Mouse (Mus musculus) hindbrain, embryonic 14.5 days (tissue): ENCODE measurements around the gene Neurl4. TPM values are rescaled to one million over a fixed set of nuclear protein-coding genes. Genes with fewer than 3 reads are reported as not detected.
A peak's percentile ranks its signal among the peaks of the same experiment; 100 is the strongest.

Source experiments
- ATAC-seq: fragments of 200-750 bp; cut with Nextera tagmentation; 2 replicates; pipeline ENCODE4 v1.8.0; 2017; ENCODE audit warnings: moderate number of reproducible peaks, mild to moderate bottlenecking, moderate TSS enrichment, moderate library complexity; ENCODE audit not compliant: low FRiP score
- DNase-seq: peaks from one replicate; pipeline ENCODE4 v3.0.0-alpha.2; 2015; ENCODE audit warnings: low spot score
- H3K27ac ChIP-seq: fragments of 300-500 bp; sonication (generic); 2 replicates; pipeline ENCODE4 v1.5.1; 2014; ENCODE audit warnings: mild to moderate bottlenecking, moderate library complexity
- H3K27me3 ChIP-seq: fragments of 300-500 bp; sonication (generic); 2 replicates; pipeline ENCODE4 v1.6.1; 2014; ENCODE audit warnings: mild to moderate bottlenecking, low read length, mixed read lengths; ENCODE audit not compliant: control insufficient read depth, insufficient read depth
- H3K36me3 ChIP-seq: fragments of 300-500 bp; sonication (generic); replicated peaks from 2 replicates; pipeline ENCODE4 v1.6.1; 2014; ENCODE audit not compliant: control insufficient read depth, insufficient read depth
- H3K4me1 ChIP-seq: fragments of 300-500 bp; sonication (generic); replicated peaks from 2 replicates; pipeline ENCODE4 v1.6.1; 2014; ENCODE audit warnings: antibody characterized with exemption, low read length, mixed read lengths; ENCODE audit not compliant: control insufficient read depth, insufficient read depth
- H3K4me2 ChIP-seq: fragments of 300-500 bp; sonication (generic); replicated peaks from 2 replicates; pipeline ENCODE4 v1.6.1; 2014; ENCODE audit warnings: mild to moderate bottlenecking, moderate library complexity
- H3K4me3 ChIP-seq: fragments of 300-500 bp; sonication (generic); replicated peaks from 2 replicates; pipeline ENCODE4 v1.5.1; 2014; ENCODE audit warnings: mild to moderate bottlenecking, low read length
- H3K9ac ChIP-seq: fragments of 300-500 bp; sonication (generic); 2 replicates; pipeline ENCODE4 v1.6.1; 2014
- H3K9me3 ChIP-seq: fragments of 300-500 bp; sonication (generic); 2 replicates; pipeline ENCODE4 v1.6.1; 2016; ENCODE audit warnings: low read length; ENCODE audit not compliant: control insufficient read depth
- WGBS: fragments of 180-500 bp; shearing (Covaris S2); extraction: QIAGEN DNeasy Blood & Tissue Kit; methylation state at CpG from one replicate; pipeline ENCODE4 v1.1.7; 2014; 5-methylcytosine and 5-hydroxymethylcytosine counted together
- polyA plus RNA-seq: library from polyadenylated mRNA; unstranded; fragments of >200 nt; fragmentation: Nextera tagmentation; extraction: Ambion mirVana; gene quantifications from 2 replicates; pipeline ENCODE4 v1.2.1, GENCODE M21; 2014

Neurl4 gene
- polyA plus RNA-seq, 1 experiment from 2014 or later: 28.1 TPM

GRCm38 (mm10) chr11:69886907-69887635 lies 13.8 kb upstream of the Neurl4 start:
- no peak for DNase-seq
- Histone ChIP-seq H3K4me1 (no peaks in the 10 kb centered on the region), H3K4me2 (no peak overlapping the region), H3K36me3 (no peaks in the 10 kb centered on the region), H3K9me3 (no peaks in the 10 kb centered on the region), H3K9ac (no peak overlapping the region), H3K27me3 (peaks cover 4% of the 10 kb centered on the region; the same call in 1 of the 2 replicates), H3K27ac (no peak overlapping the region), H3K4me3 (no peak overlapping the region)
- 75% methylated on average over 8 of the region's 8 CpGs for WGBS
- no peak for ATAC-seq

GRCm38 (mm10) chr11:69891482-69891881 lies 9.4 kb upstream of the Neurl4 start:
- Histone ChIP-seq H3K27ac (no peak overlapping the region), H3K9me3 (no peaks in the 10 kb centered on the region), H3K36me3 (no peaks in the 10 kb centered on the region), H3K27me3 (no peaks in the 10 kb centered on the region), H3K4me3 (no peak overlapping the region), H3K4me2 (no peak overlapping the region), H3K9ac (no peak overlapping the region), H3K4me1 (no peaks in the 10 kb centered on the region)
- DNase-seq (no peak), ATAC-seq (no peak)
- WGBS: 67% methylated on average over 4 of the region's 4 CpGs

GRCm38 (mm10) chr11:69894671-69895070 lies 6.2 kb upstream of the Neurl4 start:
- H3K9ac ChIP-seq: no peak overlapping the region
- 82% methylated on average over 5 of the region's 5 CpGs for WGBS
- DNase-seq (no peak), ATAC-seq (no peak)
- H3K27ac ChIP-seq: no peak overlapping the region
- no peaks in the 10 kb centered on the region for H3K36me3 ChIP-seq
- H3K9me3 ChIP-seq: no peaks in the 10 kb centered on the region
- H3K27me3 ChIP-seq: no peaks in the 10 kb centered on the region
- no peak overlapping the region for H3K4me3 ChIP-seq
- H3K4me1 ChIP-seq: peaks cover 12% of the 10 kb centered on the region
- H3K4me2 ChIP-seq: no peak overlapping the region

GRCm38 (mm10) chr11:69895291-69895690 lies 5.6 kb upstream of the Neurl4 start, which contains the start of gene Acap1:
Gene Acap1, minus strand, starts transcription at chr11:69895539.
- ATAC-seq: no peak
- H3K27ac ChIP-seq: no peak within 1 kb of the TSS
- WGBS: 78% methylated on average over 4 of the region's 4 CpGs

GRCm38 (mm10) chr11:69899870-69900269 lies 1.0 kb upstream of the Neurl4 start:
- H3K4me3 ChIP-seq: peak overlapping the region; percentile 93
- DNase-seq: no peak
- H3K4me1 ChIP-seq: peaks cover 29% of the 10 kb centered on the region
- peaks cover 13% of the 10 kb centered on the region for H3K36me3 ChIP-seq
- peak overlapping the region; percentile 99 for H3K9ac ChIP-seq
- no peaks in the 10 kb centered on the region for H3K27me3 ChIP-seq
- no peaks in the 10 kb centered on the region for H3K9me3 ChIP-seq
- H3K27ac ChIP-seq: peak overlapping the region; percentile 99
- H3K4me2 ChIP-seq: peak overlapping the region; percentile 98
- WGBS: 28% methylated on average over 4 of the region's 4 CpGs
- ATAC-seq: no peak

More at GRCm38 (mm10) chr11:69895291-69895690, 5.6 kb upstream of the Neurl4 start, which contains the start of gene Acap1:
- no peaks in the 10 kb centered on the region for H3K9me3 ChIP-seq
- H3K4me2 ChIP-seq: no peak within 1 kb of the TSS
- no peak for DNase-seq
- no peaks in the 10 kb centered on the region for H3K27me3 ChIP-seq
- H3K4me1 ChIP-seq: peaks cover 16% of the 10 kb centered on the region
- no peak within 1 kb of the TSS for H3K4me3 ChIP-seq
- H3K9ac ChIP-seq: no peak within 1 kb of the TSS
- H3K36me3 ChIP-seq: no peaks in the 10 kb centered on the region

GRCm38 (mm10) chr11:69901406-69901846 lies 554 bp downstream of the Neurl4 start:
- under 1% methylated on average over 42 of the region's 42 CpGs for WGBS
- peak; percentile 83 for ATAC-seq
- Histone ChIP-seq H3K4me2 (peak overlapping the region; percentile 98), H3K36me3 (peaks cover 29% of the 10 kb centered on the region), H3K4me1 (peaks cover 29% of the 10 kb centered on the region), H3K9ac (peak overlapping the region; percentile 99), H3K4me3 (peak overlapping the region; percentile 93), H3K27ac (peak overlapping the region; percentile 99), H3K27me3 (no peaks in the 10 kb centered on the region), H3K9me3 (no peaks in the 10 kb centered on the region)
- DNase-seq: peak; percentile 95

GRCm38 (mm10) chr11:69901993-69902392 lies 1.1 kb downstream of the Neurl4 start:
- Histone ChIP-seq H3K9ac (peak overlapping the region; percentile 99), H3K27ac (peak overlapping the region; percentile 99), H3K4me1 (peaks cover 29% of the 10 kb centered on the region), H3K36me3 (peaks cover 34% of the 10 kb centered on the region), H3K4me2 (peak overlapping the region; percentile 98), H3K27me3 (no peaks in the 10 kb centered on the region), H3K9me3 (no peaks in the 10 kb centered on the region), H3K4me3 (peak overlapping the region; percentile 93)
- no peak for DNase-seq
- WGBS: under 1% methylated on average over 38 of the region's 39 CpGs
- 0 out of 2 replicates have a peak, but pooled peaks have one; percentile 0 for ATAC-seq

- WGBS: 81% methylated on average over 13 of the region's 13 CpGs
- Histone ChIP-seq H3K27ac (no peak overlapping the region), H3K9ac (peak overlapping the region; percentile 99), H3K9me3 (no peaks in the 10 kb centered on the region), H3K4me3 (peak overlapping the region; percentile 93), H3K4me2 (peak overlapping the region; percentile 98), H3K36me3 (peaks cover 44% of the 10 kb centered on the region), H3K27me3 (no peaks in the 10 kb centered on the region), H3K4me1 (peaks cover 29% of the 10 kb centered on the region)
- no peak for DNase-seq
- no peak for ATAC-seq
Observed at GRCm38 (mm10) chr11:69902972-69903371, 2.1 kb downstream of the Neurl4 start.

- H3K4me1 ChIP-seq: peaks cover 21% of the 10 kb centered on the region
- no peaks in the 10 kb centered on the region for H3K27me3 ChIP-seq
- WGBS: 95% methylated on average over 9 of the region's 9 CpGs
- no peak overlapping the region for H3K4me2 ChIP-seq
- ATAC-seq: no peak
- no peak overlapping the region for H3K9ac ChIP-seq
- no peak for DNase-seq
- H3K4me3 ChIP-seq: no peak overlapping the region
- H3K27ac ChIP-seq: no peak overlapping the region
- no peaks in the 10 kb centered on the region for H3K9me3 ChIP-seq
- H3K36me3 ChIP-seq: peaks cover 58% of the 10 kb centered on the region
Observed at GRCm38 (mm10) chr11:69904311-69904710, 3.4 kb downstream of the Neurl4 start.
